Mouse (Mus musculus): ENCODE data around the gene Gm4871.
"Not testable (repeated sequence)": the region's sequence is repeated elsewhere in the genome, so short reads cannot be mapped to it uniquely, and the experiment has no call there.

DNA sequence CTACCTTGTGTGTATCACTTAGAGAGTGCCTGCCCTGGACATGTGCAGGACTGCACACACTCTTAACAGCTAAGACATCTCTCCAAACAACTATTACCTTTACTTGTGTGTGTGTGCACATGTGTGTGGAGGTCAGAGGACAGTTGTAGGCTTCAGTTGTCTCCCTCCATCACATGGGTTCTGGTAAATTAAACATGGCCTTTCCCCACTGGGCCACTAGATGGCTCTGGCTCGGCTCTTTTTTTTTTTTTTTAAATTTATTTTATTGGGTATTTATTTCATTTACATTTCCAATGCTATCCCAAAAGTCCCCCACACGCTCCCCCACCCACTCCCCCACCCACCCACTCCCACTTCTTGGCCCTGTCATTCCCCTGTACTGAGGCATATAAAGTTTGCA lies 15.8 kb downstream of the Gm4871 start:
- TF ChIP-seq CTCF (IDR thresholded peaks at IDR 0.05 in 2 of 3, conservative IDR thresholded peaks at IDR 0.05 in 1 of 3; ENCODE audit: control insufficient read depth in 1 of 3, insufficient read depth in 1 of 3, low read depth in 2 of 3, low read length in 3 of 3, poor library complexity in 1 of 3, severe bottlenecking in 1 of 3) (peak in 2 of 3 experiments; percentile 18 to 21; a peak in 4 of 6 replicates), SMC3 (IDR thresholded peaks at IDR 0.05; ENCODE audit: low read depth, low read length) (0 out of 2 replicates have a peak, but pooled peaks have one; percentile 7)
- TF ChIP-seq MAX (IDR thresholded peaks at IDR 0.05; ENCODE audit: low read length); POLR2AphosphoS2 (IDR thresholded peaks at IDR 0.05; ENCODE audit: low read length); GATA1 (IDR thresholded peaks at IDR 0.05; ENCODE audit: low read depth, low read length); POLR2A (IDR thresholded peaks at IDR 0.05; ENCODE audit: control insufficient read depth in 1 of 2, insufficient read depth in 1 of 2, low read depth in 1 of 2, low read length in 2 of 2, poor library complexity in 1 of 2); RCOR1 (IDR thresholded peaks at IDR 0.05; ENCODE audit: low read depth, low read length); USF1 (IDR thresholded peaks at IDR 0.05; ENCODE audit: low read depth, low read length); GABPA (IDR thresholded peaks at IDR 0.05; ENCODE audit: low read depth, low read length); TCF12 (IDR thresholded peaks at IDR 0.05; ENCODE audit: low read depth, low read length); CHD2 (IDR thresholded peaks at IDR 0.05; ENCODE audit: low read length); E2F4 (IDR thresholded peaks at IDR 0.05; ENCODE audit: borderline replicate concordance, low read depth, low read length); POLR2AphosphoS5 (IDR thresholded peaks at IDR 0.05; ENCODE audit: borderline replicate concordance, low read depth, low read length): not testable (repeated sequence)

Data from MEL (cell line).